Mouse (Mus musculus) heart, embryonic 13.5 days (tissue): Measurements from ENCODE around the gene Sh3gl3. TPM values are rescaled to one million over a fixed set of nuclear protein-coding genes. Genes with fewer than 3 reads are reported as not detected.
A peak's percentile ranks its signal among the peaks of the same experiment; 100 is the strongest.

Experiments
- ATAC-seq: fragments of 200-750 bp; cut with Nextera tagmentation; 2 replicates; pipeline ENCODE4 v1.8.0; 2017; ENCODE audit warnings: moderate TSS enrichment; ENCODE audit not compliant: insufficient number of reproducible peaks, low FRiP score, low TSS enrichment; ENCODE audit errors: extremely low read depth
- H3K27ac ChIP-seq: fragments of 300-500 bp; sonication (generic); replicated peaks from 2 replicates; pipeline ENCODE4 v1.5.1; 2015; ENCODE audit warnings: moderate library complexity, mild to moderate bottlenecking, inconsistent platforms
- H3K27me3 ChIP-seq: fragments of 300-500 bp; sonication (generic); replicated peaks from 2 replicates; pipeline ENCODE4 v1.6.1; 2015; ENCODE audit warnings: mild to moderate bottlenecking, inconsistent platforms
- H3K36me3 ChIP-seq: fragments of 300-500 bp; sonication (generic); 2 replicates; pipeline ENCODE4 v1.6.1; 2015; ENCODE audit warnings: mild to moderate bottlenecking, inconsistent platforms
- H3K4me1 ChIP-seq: fragments of 300-500 bp; sonication (generic); 2 replicates; pipeline ENCODE4 v1.6.1; 2015; ENCODE audit warnings: inconsistent platforms
- H3K4me2 ChIP-seq: fragments of 300-500 bp; sonication (generic); 2 replicates; pipeline ENCODE4 v1.6.1; 2015; ENCODE audit warnings: inconsistent platforms, mild to moderate bottlenecking, moderate library complexity
- H3K4me3 ChIP-seq: fragments of 300-500 bp; sonication (generic); 2 replicates; pipeline ENCODE4 v1.5.1; 2015; ENCODE audit warnings: moderate library complexity, mild to moderate bottlenecking, inconsistent platforms
- H3K9ac ChIP-seq: fragments of 300-500 bp; sonication (generic); 2 replicates; pipeline ENCODE4 v1.6.1; 2015; ENCODE audit warnings: inconsistent platforms, mild to moderate bottlenecking, moderate library complexity
- H3K9me3 ChIP-seq: fragments of 300-500 bp; sonication (generic); 2 replicates; pipeline ENCODE4 v1.6.1; 2016; ENCODE audit warnings: inconsistent platforms
- WGBS: fragments of 180-500 bp; shearing (Covaris S2); methylation state at CpG from one replicate; pipeline ENCODE4 v1.1.7; 2015; ENCODE audit warnings: mixed read lengths; 5-methylcytosine and 5-hydroxymethylcytosine counted together
- polyA plus RNA-seq: library from polyadenylated mRNA; unstranded; fragments of >200 nt; fragmentation: Nextera tagmentation; extraction: Ambion mirVana; gene quantifications from 2 replicates; pipeline ENCODE4 v1.2.1, GENCODE M21; 2015

Gene Sh3gl3
- polyA plus RNA-seq, 1 experiment from 2014 or later = 5.4 TPM

GRCm38 (mm10) chr7:82236152-82236898, 62.7 kb downstream of the Sh3gl3 start:
- 54% methylated on average over 10 of the region's 11 CpGs for WGBS
- H3K4me1 ChIP-seq = peaks cover 22% of the 10 kb centered on the region
- H3K9me3 ChIP-seq = no peaks in the 10 kb centered on the region
- ATAC-seq = no peak
- H3K4me3 ChIP-seq = no peak overlapping the region
- H3K36me3 ChIP-seq = no peaks in the 10 kb centered on the region
- no peak overlapping the region for H3K4me2 ChIP-seq
- H3K27ac ChIP-seq = peak overlapping the region; percentile 38
- no peaks in the 10 kb centered on the region for H3K27me3 ChIP-seq
- H3K9ac ChIP-seq = no peak overlapping the region

- H3K4me2 ChIP-seq = no peak overlapping the region
- H3K4me1 ChIP-seq = peaks cover 22% of the 10 kb centered on the region
- no peaks in the 10 kb centered on the region for H3K9me3 ChIP-seq
- 75% methylated on average over 4 of the region's 4 CpGs for WGBS
- no peak overlapping the region for H3K9ac ChIP-seq
- no peak overlapping the region for H3K4me3 ChIP-seq
- no peaks in the 10 kb centered on the region for H3K27me3 ChIP-seq
- H3K27ac ChIP-seq = peak overlapping the region; percentile 32; the same call in 1 of the 2 replicates
- ATAC-seq = no peak
- H3K36me3 ChIP-seq = no peaks in the 10 kb centered on the region
Observed at GRCm38 (mm10) chr7:82236899-82237162, 63.2 kb downstream of the Sh3gl3 start.

- peaks cover 4% of the 10 kb centered on the region; the same call in 1 of the 2 replicates for H3K4me1 ChIP-seq
- 57% methylated on average over 8 of the region's 8 CpGs for WGBS
- H3K4me2 ChIP-seq = no peak overlapping the region
- no peak for ATAC-seq
- H3K27ac ChIP-seq = no peak overlapping the region
- H3K36me3 ChIP-seq = no peaks in the 10 kb centered on the region
- H3K27me3 ChIP-seq = no peaks in the 10 kb centered on the region
- H3K9me3 ChIP-seq = no peaks in the 10 kb centered on the region
- no peak overlapping the region for H3K9ac ChIP-seq
- no peak overlapping the region for H3K4me3 ChIP-seq
Observed at GRCm38 (mm10) chr7:82240424-82241240, 67.0 kb downstream of the Sh3gl3 start.

GRCm38 (mm10) chr7:82244701-82245100, 71.1 kb downstream of the Sh3gl3 start:
- ATAC-seq = no peak
- Histone ChIP-seq H3K27me3 (no peaks in the 10 kb centered on the region), H3K4me1 (no peaks in the 10 kb centered on the region), H3K9ac (no peak overlapping the region), H3K36me3 (no peaks in the 10 kb centered on the region), H3K4me3 (no peak overlapping the region), H3K4me2 (no peak overlapping the region), H3K9me3 (no peaks in the 10 kb centered on the region), H3K27ac (no peak overlapping the region)
- WGBS = 61% methylated on average over 3 of the region's 3 CpGs

GRCm38 (mm10) chr7:82248953-82249695, 75.5 kb downstream of the Sh3gl3 start:
- ATAC-seq = no peak
- H3K9me3 ChIP-seq = no peaks in the 10 kb centered on the region
- H3K4me3 ChIP-seq = no peak overlapping the region
- no peak overlapping the region for H3K9ac ChIP-seq
- no peaks in the 10 kb centered on the region for H3K36me3 ChIP-seq
- H3K4me1 ChIP-seq = no peaks in the 10 kb centered on the region
- H3K27me3 ChIP-seq = no peaks in the 10 kb centered on the region
- no peak overlapping the region for H3K27ac ChIP-seq
- WGBS = 67% methylated on average over 10 of the region's 10 CpGs
- H3K4me2 ChIP-seq = no peak overlapping the region

GRCm38 (mm10) chr7:82253309-82253708, 79.7 kb downstream of the Sh3gl3 start:
- H3K4me3 ChIP-seq = no peak overlapping the region
- no peaks in the 10 kb centered on the region for H3K27me3 ChIP-seq
- no peaks in the 10 kb centered on the region for H3K4me1 ChIP-seq
- no peak for ATAC-seq
- WGBS = 71% methylated on average over 1 of the region's 1 CpGs
- no peak overlapping the region for H3K4me2 ChIP-seq
- no peak overlapping the region for H3K27ac ChIP-seq
- no peaks in the 10 kb centered on the region for H3K36me3 ChIP-seq
- H3K9ac ChIP-seq = no peak overlapping the region
- no peaks in the 10 kb centered on the region for H3K9me3 ChIP-seq

- H3K4me1 ChIP-seq = no peaks in the 10 kb centered on the region
- 65% methylated on average over 6 of the region's 6 CpGs for WGBS
- H3K4me2 ChIP-seq = no peak overlapping the region
- no peak for ATAC-seq
- no peaks in the 10 kb centered on the region for H3K36me3 ChIP-seq
- H3K27me3 ChIP-seq = no peaks in the 10 kb centered on the region
- H3K9me3 ChIP-seq = no peaks in the 10 kb centered on the region
- H3K9ac ChIP-seq = no peak overlapping the region
- no peak overlapping the region for H3K27ac ChIP-seq
- no peak overlapping the region for H3K4me3 ChIP-seq
Observed at GRCm38 (mm10) chr7:82256936-82257335, 83.3 kb downstream of the Sh3gl3 start.

- 80% methylated on average over 4 of the region's 4 CpGs for WGBS
- H3K4me3 ChIP-seq = no peak overlapping the region
- no peaks in the 10 kb centered on the region for H3K27me3 ChIP-seq
- no peaks in the 10 kb centered on the region for H3K4me1 ChIP-seq
- H3K27ac ChIP-seq = no peak overlapping the region
- no peak overlapping the region for H3K4me2 ChIP-seq
- no peak for ATAC-seq
- no peak overlapping the region for H3K9ac ChIP-seq
- no peaks in the 10 kb centered on the region for H3K36me3 ChIP-seq
- no peaks in the 10 kb centered on the region for H3K9me3 ChIP-seq
Observed at GRCm38 (mm10) chr7:82257530-82257929, 83.9 kb downstream of the Sh3gl3 start.

- no peaks in the 10 kb centered on the region for H3K9me3 ChIP-seq
- H3K9ac ChIP-seq = no peak overlapping the region
- H3K27me3 ChIP-seq = no peaks in the 10 kb centered on the region; the same call in 1 of the 2 replicates
- H3K36me3 ChIP-seq = no peaks in the 10 kb centered on the region
- no peak overlapping the region for H3K4me3 ChIP-seq
- no peak overlapping the region for H3K27ac ChIP-seq
- H3K4me1 ChIP-seq = no peaks in the 10 kb centered on the region
- no peak for ATAC-seq
- H3K4me2 ChIP-seq = no peak overlapping the region
- WGBS = 60% methylated on average over 6 of the region's 6 CpGs
Observed at GRCm38 (mm10) chr7:82260210-82260609, 86.6 kb downstream of the Sh3gl3 start.

- ATAC-seq = no peak
- Histone ChIP-seq H3K4me1 (no peaks in the 10 kb centered on the region), H3K9me3 (no peaks in the 10 kb centered on the region), H3K4me2 (no peak overlapping the region), H3K9ac (no peak overlapping the region), H3K36me3 (no peaks in the 10 kb centered on the region), H3K4me3 (no peak overlapping the region), H3K27ac (no peak overlapping the region), H3K27me3 (no peaks in the 10 kb centered on the region; the same call in 1 of the 2 replicates)
- WGBS = 17% methylated on average over 8 of the region's 8 CpGs
Observed at GRCm38 (mm10) chr7:82263141-82263540, 89.5 kb downstream of the Sh3gl3 start.

- no peak for ATAC-seq
- 68% methylated on average over 2 of the region's 2 CpGs for WGBS
Observed at GRCm38 (mm10) chr7:82264119-82264518, 90.5 kb downstream of the Sh3gl3 start.

More at GRCm38 (mm10) chr7:82264119-82264518, 90.5 kb downstream of the Sh3gl3 start:
- H3K4me3 ChIP-seq = no peak overlapping the region
- no peak overlapping the region for H3K9ac ChIP-seq
- H3K4me2 ChIP-seq = no peak overlapping the region
- H3K27ac ChIP-seq = no peak overlapping the region
- no peaks in the 10 kb centered on the region; the same call in 1 of the 2 replicates for H3K27me3 ChIP-seq
- H3K4me1 ChIP-seq = no peaks in the 10 kb centered on the region
- no peaks in the 10 kb centered on the region for H3K36me3 ChIP-seq
- no peaks in the 10 kb centered on the region for H3K9me3 ChIP-seq
